Mouse (Mus musculus) liver, adult 2 months (tissue): ENCODE measurements around the gene F3. TPM values are rescaled to one million over a fixed set of nuclear protein-coding genes. Genes with fewer than 3 reads are reported as not detected.

ENCODE experiments used
- DNase-seq: peaks from one replicate; pipeline ENCODE4 v3.0.0-alpha.2; 2011; ENCODE audit warnings: low read depth, low spot score; ENCODE audit errors: extremely low read depth
- H3K27ac ChIP-seq: fragments of 200-500 bp; replicated peaks from 2 replicates; pipeline ENCODE4 v1.5.1; 2012; ENCODE audit warnings: low read depth, mild to moderate bottlenecking, control low read depth, inconsistent platforms, low read length; ENCODE audit not compliant: insufficient read depth
- H3K27me3 ChIP-seq: fragments of 200-500 bp; 2 replicates; pipeline ENCODE4 v1.6.1; 2012; ENCODE audit warnings: mild to moderate bottlenecking, moderate library complexity, low read length, inconsistent platforms; ENCODE audit not compliant: control insufficient read depth, insufficient read depth
- H3K36me3 ChIP-seq: fragments of 200-500 bp; 2 replicates; pipeline ENCODE4 v1.6.1; 2012; ENCODE audit warnings: low read length, inconsistent platforms; ENCODE audit not compliant: control insufficient read depth, insufficient read depth
- H3K4me1 ChIP-seq: fragments of 200-500 bp; 2 replicates; pipeline ENCODE4 v1.6.1; 2011; ENCODE audit warnings: low read length; ENCODE audit not compliant: control insufficient read depth, insufficient read depth
- H3K4me3 ChIP-seq: fragments of 200-500 bp; 2 replicates; pipeline ENCODE4 v1.5.1; 2011; ENCODE audit warnings: low read depth, mild to moderate bottlenecking, control low read depth, low read length, moderate library complexity; ENCODE audit not compliant: insufficient read depth
- H3K79me2 ChIP-seq: fragments of 200-500 bp; 2 replicates; pipeline ENCODE4 v1.6.1; 2012; ENCODE audit warnings: inconsistent platforms, mild to moderate bottlenecking, low read length, moderate library complexity; ENCODE audit not compliant: control insufficient read depth, insufficient read depth
- H3K9ac ChIP-seq: fragments of 200-500 bp; 2 replicates; pipeline ENCODE4 v1.6.1; 2012; ENCODE audit warnings: low read depth, mild to moderate bottlenecking, control low read depth, inconsistent platforms, low read length
- CTCF ChIP-seq: fragments of 200-500 bp; IDR thresholded peaks from 2 replicates; pipeline ENCODE4 v1.5.1; 2011; ENCODE audit warnings: low read depth, low read length, control low read depth
- POLR2A ChIP-seq: fragments of 200-500 bp; IDR thresholded peaks from 2 replicates; pipeline ENCODE4 v1.6.1; 2011; ENCODE audit warnings: low read length, control low read depth; ENCODE audit not compliant: insufficient read depth; ENCODE audit errors: extremely low read depth
- WGBS: fragments of 180-500 bp; shearing (Covaris S2); methylation state at CpG from one replicate; pipeline ENCODE4 v1.1.7; 2018; 5-methylcytosine and 5-hydroxymethylcytosine counted together
- polyA plus RNA-seq: library from polyadenylated mRNA; depleted of rRNA; stranded (reverse); fragments of >200 nt; gene quantifications from 2 replicates; pipeline ENCODE4 v1.2.3, GENCODE M21; 2012; rRNA removed
- total RNA-seq: library from RNA; depleted of rRNA; stranded (reverse); fragments of >200 nt; gene quantifications from 2 replicates; pipeline ENCODE4 v1.2.3, GENCODE M21; 2014; rRNA removed

F3 gene
- total RNA-seq: 5.1 and 6.4 TPM in 2 replicates
- 2.3 and 2.7 TPM in 2 replicates for polyA plus RNA-seq

DNA sequence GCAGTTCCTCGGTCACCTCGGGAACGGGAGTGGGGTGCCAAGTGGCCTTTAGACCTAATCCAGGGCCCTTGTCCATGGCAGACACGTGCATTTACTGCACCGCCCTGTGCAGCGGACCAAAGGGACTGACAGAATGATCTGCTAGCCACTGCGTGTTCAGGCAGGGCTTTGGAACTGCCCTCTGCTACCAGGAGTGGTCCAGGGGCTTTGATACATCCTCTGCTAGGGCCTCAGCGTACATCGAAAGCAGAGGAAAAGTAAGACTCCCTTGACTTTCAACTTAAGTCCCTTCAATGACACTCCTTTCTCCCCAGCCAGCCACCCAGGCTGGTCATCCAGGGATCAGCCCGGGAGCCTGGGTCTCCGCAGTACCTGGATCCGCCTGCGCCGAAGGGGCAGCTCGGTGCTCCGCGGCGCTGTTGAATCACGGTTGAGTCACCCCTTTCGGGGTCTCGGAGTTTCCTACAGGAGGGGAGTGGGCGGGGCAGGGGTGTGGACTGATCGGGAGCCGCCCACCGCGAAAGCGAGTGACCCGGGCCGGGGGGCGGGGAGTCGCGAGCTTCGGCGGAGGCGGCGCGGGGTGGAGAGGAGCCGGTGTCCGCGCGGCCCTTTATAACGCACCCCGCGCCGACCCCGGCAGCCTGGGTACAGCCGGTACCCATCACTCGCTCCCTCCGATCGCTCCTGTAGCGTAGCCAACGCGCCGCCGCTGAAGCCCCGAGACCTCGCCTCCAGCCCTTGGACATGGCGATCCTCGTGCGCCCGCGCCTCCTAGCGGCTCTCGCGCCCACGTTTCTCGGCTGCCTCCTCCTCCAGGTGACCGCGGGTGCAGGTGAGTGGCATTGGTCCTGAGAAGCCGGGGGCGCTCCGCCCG lies at the start of gene F3:
Gene F3, plus strand, starts transcription at position 567 of the 874 bp plus-strand sequence.
- Histone ChIP-seq H3K27ac (peak within 1 kb of the TSS; percentile 93), H3K36me3 (no peaks in the 10 kb centered on the region), H3K4me1 (peaks cover 9% of the 10 kb centered on the region), H3K27me3 (no peaks in the 10 kb centered on the region), H3K4me3 (peak within 1 kb of the TSS; percentile 73), H3K79me2 (peaks cover 4% of the 10 kb centered on the region; the same call in 1 of the 2 replicates), H3K9ac (peak within 1 kb of the TSS; percentile 89)
- peak; percentile 94 for DNase-seq
- WGBS: 1% methylated on average over 73 of the region's 73 CpGs
- peak; percentile 86 for TF ChIP-seq CTCF
- 0 out of 2 replicates have a peak, but pooled peaks have one; percentile 49 for TF ChIP-seq POLR2A

GRCm38 (mm10) chr3:121678935-121679334 lies 44.4 kb upstream of the F3 start:
- no peak for TF ChIP-seq POLR2A
- DNase-seq: no peak
- no peaks in the 10 kb centered on the region for H3K27me3 ChIP-seq
- peaks cover 22% of the 10 kb centered on the region for H3K4me1 ChIP-seq
- no peak overlapping the region for H3K27ac ChIP-seq
- H3K79me2 ChIP-seq: no peaks in the 10 kb centered on the region
- no peak overlapping the region for H3K9ac ChIP-seq
- no peaks in the 10 kb centered on the region for H3K36me3 ChIP-seq
- 75% methylated on average over 4 of the region's 4 CpGs for WGBS
- H3K4me3 ChIP-seq: no peak overlapping the region

GRCm38 (mm10) chr3:121679443-121679842 lies 43.9 kb upstream of the F3 start:
- H3K4me3 ChIP-seq: no peak overlapping the region
- peak overlapping the region; percentile 91 for H3K27ac ChIP-seq
- H3K36me3 ChIP-seq: no peaks in the 10 kb centered on the region
- H3K79me2 ChIP-seq: no peaks in the 10 kb centered on the region
- no peaks in the 10 kb centered on the region for H3K27me3 ChIP-seq
- H3K4me1 ChIP-seq: peaks cover 26% of the 10 kb centered on the region
- no peak for DNase-seq
- TF ChIP-seq POLR2A (no peak), CTCF (no peak)
- H3K9ac ChIP-seq: no peak overlapping the region
- WGBS: 89% methylated on average over 3 of the region's 3 CpGs

GRCm38 (mm10) chr3:121680187-121680586 lies 43.1 kb upstream of the F3 start:
- peak overlapping the region; percentile 91 for H3K27ac ChIP-seq
- H3K4me1 ChIP-seq: peaks cover 30% of the 10 kb centered on the region
- no peaks in the 10 kb centered on the region for H3K79me2 ChIP-seq
- H3K27me3 ChIP-seq: no peaks in the 10 kb centered on the region
- H3K4me3 ChIP-seq: no peak overlapping the region
- TF ChIP-seq POLR2A: no peak
- H3K36me3 ChIP-seq: no peaks in the 10 kb centered on the region
- 27% methylated on average over 3 of the region's 3 CpGs for WGBS
- no peak overlapping the region for H3K9ac ChIP-seq
- DNase-seq: peak; percentile 95

- Histone ChIP-seq H3K9ac (no peak overlapping the region), H3K79me2 (no peaks in the 10 kb centered on the region), H3K27me3 (no peaks in the 10 kb centered on the region), H3K27ac (peak overlapping the region; percentile 68), H3K4me3 (no peak overlapping the region), H3K4me1 (peaks cover 39% of the 10 kb centered on the region), H3K36me3 (no peaks in the 10 kb centered on the region)
- WGBS: 60% methylated on average over 10 of the region's 10 CpGs
- no peak for DNase-seq
- TF ChIP-seq CTCF (no peak), POLR2A (no peak)
Observed at GRCm38 (mm10) chr3:121682439-121683411, 40.6 kb upstream of the F3 start.
